Mouse (Mus musculus): Measurements from ENCODE around the gene Tango6.

The Tango6 gene

DNA sequence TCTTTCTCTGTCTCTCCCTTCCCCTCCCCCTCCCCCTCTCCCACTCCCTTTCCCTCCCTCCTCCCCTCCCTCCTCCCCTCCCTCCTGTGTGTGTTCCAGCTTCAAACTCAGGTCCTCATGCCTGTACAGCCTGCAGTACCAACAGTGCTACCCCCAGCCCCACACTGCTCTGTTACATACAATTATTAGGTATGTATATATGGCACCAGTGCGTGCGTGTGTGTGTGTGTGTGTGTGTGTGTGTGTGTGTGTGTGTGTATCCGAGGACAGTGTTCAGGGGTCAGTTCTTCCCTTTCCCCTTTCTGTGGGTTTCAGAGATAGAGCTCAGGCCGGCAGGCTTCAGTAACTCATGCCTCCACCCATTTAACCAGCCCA is 134.3 kb downstream of the Tango6 start:
- DNase-seq (ENCODE audit: low read depth, low spot score) = no peak

DNA sequence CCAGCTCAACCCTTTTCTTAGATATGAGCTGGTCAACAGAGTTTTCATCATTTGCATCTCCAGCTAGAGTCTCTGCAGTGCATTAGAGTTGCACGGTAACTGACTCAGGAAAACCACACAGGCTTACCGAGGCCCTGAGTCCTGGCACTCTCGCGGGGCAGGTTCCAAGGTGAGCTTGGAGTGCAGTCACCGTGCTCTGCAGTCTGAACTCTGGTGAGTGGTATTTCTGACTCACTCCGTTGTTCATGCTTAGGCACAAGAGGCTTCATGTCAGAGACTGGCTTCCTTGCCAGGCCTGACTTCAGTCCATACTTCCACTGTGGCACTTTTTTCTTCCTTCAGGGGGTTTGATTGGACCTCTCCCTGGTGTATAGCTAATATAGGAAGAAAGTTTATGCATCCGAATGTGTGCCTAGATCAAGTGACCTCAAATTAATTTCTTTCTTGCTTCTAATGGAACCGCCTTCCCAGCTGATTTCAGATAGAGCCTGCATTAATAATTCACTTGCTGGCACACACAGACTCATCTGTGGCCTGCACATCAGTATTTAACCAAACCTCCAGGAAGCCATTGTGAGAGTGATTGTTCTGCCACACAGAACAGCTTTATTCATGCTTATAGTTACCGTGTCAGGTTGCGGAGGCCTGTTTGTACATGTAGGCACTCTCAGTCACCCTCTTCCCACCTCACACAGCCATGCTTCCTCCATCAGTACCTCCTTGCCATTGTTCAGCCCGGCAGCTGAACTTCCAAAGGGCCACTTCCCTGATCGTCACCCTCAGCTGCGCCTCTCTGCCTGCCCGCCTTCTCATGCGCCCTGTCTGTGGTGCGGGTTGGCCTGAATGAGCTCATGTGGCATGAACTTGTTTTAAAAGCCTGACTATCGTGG is 136.0 kb downstream of the Tango6 start:
- no peak for DNase-seq (ENCODE audit: low read depth, low spot score)

DNA sequence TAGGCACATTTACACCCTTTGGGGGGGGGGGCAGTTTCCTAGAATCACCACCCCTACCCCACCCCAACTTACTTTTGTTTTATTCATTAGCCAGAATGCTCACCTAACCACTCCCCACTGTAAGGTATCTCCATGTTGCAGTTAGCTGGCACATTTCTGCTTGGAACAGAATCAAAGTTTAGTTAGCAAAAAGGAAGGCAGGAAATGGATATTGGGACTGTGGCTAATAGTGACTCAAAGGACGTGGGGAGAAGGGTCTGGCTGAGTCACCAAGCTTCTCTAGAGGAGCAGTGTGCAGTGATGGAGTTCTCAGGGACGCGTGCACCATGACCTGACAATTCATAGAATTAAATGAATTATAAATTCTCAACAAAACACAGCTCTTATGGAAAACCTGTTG is 136.7 kb downstream of the Tango6 start:
- DNase-seq (ENCODE audit: low read depth, low spot score) = no peak

DNA sequence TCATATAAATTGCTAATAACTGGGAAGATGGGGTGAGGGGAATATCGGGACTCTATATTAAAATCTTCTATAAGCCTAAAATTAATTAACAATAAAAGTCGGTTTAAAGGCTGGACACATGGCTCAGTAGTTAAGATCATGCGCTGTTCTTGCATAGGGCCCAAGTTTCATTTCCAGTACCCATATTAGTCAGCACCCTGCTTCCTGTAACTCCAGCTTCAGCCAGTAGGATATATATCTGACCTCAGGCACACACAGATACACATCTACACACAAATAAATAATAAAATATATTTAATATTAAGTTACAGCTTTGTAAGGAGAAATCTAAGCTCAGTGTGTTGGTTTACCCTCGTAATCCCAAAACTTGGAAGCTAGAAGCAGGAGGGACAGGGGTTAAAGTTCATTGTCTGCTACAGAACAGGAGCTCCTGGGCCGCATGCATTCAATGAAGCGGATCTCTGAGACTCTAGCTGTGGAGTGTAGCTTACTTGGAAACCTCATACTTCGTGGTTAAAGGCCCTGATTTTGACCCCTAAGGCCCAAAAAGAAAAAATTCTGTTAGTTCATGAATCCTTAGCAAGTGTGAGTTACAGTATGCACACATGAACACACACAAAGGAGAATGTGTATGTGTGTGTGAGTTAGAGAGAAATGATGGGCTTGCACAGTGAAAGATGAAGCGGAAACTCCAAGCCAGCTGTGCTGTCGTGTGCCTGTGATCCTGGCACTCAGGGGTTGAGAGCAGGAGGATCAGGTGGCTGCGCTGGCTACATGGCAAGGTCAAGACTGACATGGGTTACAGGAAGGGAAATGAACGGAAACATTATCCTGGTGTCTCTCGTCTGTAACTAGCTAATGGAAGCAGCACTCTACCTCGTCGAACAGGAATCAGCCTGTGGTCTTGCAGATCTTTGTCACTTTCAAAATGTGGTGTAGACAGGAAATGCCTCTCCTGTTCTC is 138.0 kb downstream of the Tango6 start:
- DNase-seq (ENCODE audit: low read depth, low spot score) = no peak

DNA sequence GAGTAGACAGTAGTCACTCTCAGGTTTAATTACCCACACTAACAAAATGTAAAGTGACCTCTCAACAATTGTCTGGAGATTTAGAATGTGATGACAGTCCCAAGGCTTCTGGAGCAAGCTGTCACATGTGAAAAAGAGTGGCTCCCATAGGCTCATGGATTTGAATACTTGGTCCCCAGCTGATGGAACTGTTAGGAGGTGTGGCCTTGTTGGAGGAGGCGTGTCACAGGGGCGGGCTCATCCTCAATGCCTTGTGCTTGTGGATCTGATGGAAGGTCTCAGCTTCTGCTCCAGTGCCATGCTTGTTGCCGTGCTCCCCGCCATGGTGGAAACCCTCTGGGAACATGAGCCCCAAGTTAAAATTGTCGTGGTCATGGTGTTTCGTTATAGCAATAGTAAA is 146.1 kb downstream of the Tango6 start:
- DNase-seq (ENCODE audit: low read depth, low spot score) = no peak

DNA sequence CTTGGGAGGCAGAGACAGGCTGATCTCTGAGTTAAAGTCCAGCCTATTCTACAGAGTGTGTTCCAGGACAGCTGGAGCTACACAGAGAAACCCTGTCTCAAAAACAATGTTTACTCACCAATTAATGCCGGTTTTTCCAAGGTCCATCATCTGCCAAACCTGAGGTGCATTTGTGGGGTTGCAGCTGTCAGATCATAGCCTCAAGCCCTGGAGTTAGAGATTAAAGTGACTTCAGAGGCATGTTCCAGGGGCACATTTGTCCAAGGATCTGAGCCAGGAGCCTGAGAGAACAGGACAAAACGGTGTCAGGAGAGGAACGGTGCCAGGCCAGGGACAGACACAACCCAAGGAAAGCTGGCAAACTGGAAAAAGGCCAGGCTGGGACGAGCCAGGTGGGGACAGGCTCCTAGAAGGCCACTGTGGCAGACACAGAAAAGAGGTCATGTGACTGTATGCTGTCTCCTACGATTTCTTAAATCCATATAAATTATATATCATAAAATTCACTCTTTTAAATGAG is 146.7 kb downstream of the Tango6 start:
- DNase-seq (ENCODE audit: low read depth, low spot score) = no peak

DNA sequence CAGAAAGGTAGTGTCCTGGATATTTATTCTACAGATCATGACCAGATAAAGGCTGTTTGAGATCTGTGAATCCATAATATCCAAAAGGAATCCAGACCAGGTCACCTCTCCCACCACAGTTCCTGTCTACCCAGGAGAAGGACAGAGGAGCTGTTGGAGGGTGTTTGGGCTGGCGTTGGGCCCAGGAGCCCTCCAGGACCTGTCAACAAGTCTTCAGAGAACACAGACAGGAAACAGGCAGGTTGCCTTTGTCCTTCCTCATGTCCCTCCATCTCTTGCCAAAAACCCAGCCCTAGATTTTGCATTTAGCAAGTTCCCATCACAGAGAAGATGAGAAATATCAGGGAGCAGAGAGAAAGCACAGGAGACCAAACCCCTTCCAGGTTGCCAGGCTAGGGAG is 152.0 kb downstream of the Tango6 start:
- DNase-seq (ENCODE audit: low read depth, low spot score) = no peak

DNA sequence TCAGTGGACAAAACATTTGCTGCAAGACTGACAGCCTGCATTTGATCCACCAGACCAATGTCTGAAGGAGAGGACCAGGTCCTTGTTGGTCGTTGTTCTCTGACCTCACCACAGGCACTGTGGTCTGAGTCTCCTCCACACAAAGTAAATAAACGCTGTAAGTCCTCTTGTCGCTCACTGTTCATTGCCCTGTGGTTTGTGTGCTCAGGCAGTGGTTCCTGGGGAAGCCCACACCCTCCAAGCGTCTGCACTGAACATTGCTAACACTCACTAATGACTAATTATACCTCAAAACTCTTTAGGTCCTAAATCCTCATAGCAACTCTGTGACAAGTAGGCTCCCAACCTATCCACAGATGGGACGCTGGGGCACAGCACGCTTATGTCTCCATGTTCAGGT is 153.7 kb downstream of the Tango6 start:
- DNase-seq (ENCODE audit: low read depth, low spot score) = no peak

DNA sequence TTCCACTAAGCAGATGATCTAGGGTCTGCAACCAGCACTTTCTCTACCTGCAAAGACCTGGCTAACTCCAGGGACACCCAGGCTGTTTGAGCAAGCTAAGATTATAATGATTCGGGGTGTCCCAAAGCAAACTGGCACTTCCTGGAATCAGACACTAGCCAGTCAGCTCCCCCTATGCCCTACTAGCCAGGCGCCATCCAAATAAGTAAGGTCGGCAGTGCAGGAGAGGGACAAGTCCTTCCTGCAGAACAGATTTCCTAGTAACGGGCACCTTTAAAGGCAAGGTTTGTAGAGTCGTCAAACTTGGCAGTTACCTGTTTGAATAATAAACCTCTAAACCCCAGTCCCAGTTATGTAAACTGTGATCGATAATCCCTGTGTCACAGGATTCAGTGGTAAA is 155.9 kb downstream of the Tango6 start:
- DNase-seq (ENCODE audit: low read depth, low spot score) = no peak

DNA sequence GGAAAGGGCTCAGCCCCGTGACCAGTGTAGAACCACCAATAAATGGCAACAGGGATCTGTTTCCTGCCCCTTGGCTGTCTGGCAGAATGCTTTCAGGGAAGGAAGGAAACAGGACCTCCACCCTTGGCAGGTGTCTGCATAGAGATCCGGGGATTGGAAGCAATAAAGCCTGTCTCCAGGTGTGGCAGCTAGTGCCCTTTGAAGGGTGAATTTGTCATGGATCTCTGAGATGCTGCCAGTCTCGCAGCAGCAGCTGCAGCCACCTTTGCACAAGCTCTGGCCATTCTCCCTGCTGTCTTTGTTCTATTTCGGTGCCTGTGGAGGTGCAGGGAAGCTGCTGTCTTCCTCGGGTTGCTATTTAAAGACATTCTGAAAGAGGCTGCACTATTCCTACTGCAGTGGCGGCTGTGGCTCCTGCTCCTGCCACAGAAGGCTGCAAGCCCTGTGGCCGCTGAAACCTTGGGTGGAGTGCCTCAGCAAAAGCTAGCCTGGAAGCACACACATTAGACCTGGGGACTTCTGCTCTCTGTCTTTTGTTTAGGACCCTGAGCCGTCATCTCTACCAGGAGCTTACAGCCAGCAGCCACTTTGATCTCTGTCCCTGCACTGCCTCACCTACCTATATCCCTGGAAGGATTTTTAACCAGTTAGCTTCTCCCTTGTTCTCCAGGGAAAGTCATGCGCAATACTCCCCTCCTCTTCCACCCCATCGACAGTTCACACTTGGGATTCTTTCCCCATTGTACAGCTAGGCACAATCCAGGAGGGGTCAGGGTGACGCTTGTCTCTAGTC is 156.5 kb downstream of the Tango6 start:
- DNase-seq (ENCODE audit: low read depth, low spot score) = no peak

DNA sequence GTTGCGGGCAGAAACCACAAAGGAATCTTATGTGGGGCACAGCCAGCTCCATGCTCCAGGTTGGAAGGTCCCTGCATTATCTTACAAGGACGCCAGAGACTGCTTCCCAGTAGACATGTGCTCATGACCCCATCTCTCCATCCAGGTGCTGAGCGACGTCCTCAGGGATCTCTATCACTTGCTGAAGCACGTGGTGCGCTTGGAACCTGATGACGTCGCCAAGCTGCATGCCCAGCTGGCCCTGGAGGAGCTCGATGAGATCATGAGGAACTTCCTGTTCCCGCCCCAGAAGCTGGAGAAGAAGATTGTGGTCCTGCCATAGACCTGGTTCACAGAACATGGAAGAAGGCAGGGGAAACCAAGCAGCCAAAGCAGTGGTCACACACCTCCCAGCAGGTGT is 167.2 kb downstream of the Tango6 start:
- no peak for DNase-seq (ENCODE audit: low read depth, low spot score)

DNA sequence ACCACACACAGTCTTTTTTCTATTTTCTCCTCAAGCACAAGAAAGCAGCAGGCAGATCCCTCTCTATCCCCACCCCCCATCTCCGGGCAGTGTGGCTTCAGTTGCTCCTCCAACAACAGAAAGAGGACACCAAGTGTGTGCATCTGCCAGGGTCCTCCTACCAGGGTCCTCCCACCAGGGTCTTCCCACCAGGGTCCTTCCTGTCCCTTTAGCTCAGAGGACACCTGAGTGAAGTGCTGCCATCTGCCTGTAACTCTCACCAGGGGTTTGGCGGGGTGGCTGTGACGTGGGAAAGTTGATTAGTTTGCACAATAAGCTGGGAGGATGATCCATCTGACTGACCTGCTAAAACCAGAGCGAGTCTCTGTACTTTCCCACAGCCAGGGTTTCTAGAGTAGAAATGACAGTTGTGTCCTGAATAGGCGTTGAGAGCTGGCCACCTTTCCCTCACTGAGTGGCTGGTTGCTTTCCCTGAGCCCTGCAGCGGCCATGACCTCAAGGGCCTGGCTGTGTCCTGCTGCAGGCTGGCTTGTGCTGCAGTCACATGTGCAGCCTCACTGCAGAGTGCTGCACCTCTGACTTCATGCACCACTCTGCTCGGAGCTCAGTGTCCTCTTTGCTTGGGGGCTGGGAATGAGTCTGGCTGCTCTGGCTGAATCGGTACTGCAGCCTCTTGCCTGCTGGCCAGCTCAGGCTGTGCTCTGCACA is 171.8 kb downstream of the Tango6 start:
- DNase-seq (ENCODE audit: low read depth, low spot score) = no peak

DNA sequence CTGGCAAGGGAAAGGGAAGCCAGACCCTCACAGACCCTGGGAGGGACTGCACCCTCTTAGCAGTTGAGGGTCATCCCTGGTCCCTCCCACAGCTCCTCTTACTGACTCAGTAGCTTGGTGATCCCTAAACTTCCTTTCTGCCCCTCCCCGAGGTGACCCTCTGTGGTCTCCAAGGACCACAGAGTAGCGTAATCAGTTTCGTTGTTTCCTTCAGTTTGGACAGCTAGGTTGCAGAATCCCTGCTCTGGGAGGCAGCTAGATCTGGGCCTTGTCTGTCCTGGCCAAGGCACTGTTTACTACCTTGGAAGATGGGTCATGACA is 172.3 kb downstream of the Tango6 start:
- no peak for DNase-seq (ENCODE audit: low read depth, low spot score)

DNA sequence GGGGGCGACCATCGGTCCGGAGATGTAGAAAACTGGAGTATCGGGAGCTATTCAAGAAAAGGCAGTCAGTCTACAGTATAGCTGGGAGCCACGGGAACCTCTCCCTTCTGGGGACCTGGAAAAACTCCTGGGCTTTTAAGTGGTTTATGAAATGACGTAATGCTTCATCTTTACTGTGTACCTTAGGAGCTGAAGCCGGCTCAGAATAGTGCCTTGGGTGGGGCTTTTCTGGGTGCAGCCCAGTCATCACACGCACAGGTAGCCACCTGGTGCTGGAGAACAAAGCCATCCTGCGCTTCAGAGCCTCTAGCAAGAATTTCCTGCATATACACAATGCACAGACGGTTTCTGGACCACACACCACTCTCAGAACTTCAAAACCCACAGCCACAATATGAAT is 180.0 kb downstream of the Tango6 start:
- DNase-seq (ENCODE audit: low read depth, low spot score) = no peak

DNA sequence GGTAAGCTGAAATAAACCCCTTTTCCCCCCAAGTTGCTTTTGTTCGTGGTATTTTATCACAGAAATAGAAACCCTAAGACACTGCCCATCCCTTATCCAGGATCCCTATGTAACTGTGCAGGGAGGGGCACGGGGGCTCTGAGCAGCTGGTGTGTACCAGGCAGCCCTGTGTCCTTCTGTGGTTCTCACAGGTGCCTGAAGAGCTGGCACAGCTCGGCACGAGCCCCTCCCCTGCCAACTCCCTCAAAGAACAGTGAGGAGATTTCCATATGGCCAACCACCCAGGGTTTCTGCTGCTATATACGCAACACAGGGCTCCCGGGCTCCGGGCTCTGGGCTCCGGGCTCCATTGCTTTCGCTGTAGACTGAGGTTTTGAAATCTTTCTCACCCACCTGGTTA is 182.5 kb downstream of the Tango6 start:
- DNase-seq (ENCODE audit: low read depth, low spot score) = no peak

DNA sequence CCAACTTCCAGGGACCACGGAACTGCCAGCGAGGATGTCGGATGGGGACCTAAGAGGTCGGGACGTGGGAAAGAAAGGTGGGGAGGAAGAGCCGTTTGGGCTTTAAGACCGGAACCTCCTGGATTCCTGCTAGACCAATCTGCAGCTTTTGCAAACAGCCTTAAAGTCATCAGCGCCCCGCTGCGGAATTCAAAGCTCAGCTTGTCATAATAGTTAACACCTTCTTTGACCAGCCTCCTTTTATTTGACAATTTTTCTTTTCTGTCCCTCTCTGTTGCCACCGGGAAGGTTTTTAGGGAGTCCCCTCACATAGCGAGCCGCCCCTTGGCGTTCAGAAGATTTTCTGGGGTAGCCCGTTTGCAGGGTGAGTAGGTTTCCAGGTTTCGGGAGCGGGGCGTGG is 187.2 kb downstream of the Tango6 start, which contains the start of gene Has3:
Gene Has3, plus strand, starts transcription at position 192 of the 400 bp plus-strand sequence.
- DNase-seq (ENCODE audit: low read depth, low spot score) = peak; percentile 24

DNA sequence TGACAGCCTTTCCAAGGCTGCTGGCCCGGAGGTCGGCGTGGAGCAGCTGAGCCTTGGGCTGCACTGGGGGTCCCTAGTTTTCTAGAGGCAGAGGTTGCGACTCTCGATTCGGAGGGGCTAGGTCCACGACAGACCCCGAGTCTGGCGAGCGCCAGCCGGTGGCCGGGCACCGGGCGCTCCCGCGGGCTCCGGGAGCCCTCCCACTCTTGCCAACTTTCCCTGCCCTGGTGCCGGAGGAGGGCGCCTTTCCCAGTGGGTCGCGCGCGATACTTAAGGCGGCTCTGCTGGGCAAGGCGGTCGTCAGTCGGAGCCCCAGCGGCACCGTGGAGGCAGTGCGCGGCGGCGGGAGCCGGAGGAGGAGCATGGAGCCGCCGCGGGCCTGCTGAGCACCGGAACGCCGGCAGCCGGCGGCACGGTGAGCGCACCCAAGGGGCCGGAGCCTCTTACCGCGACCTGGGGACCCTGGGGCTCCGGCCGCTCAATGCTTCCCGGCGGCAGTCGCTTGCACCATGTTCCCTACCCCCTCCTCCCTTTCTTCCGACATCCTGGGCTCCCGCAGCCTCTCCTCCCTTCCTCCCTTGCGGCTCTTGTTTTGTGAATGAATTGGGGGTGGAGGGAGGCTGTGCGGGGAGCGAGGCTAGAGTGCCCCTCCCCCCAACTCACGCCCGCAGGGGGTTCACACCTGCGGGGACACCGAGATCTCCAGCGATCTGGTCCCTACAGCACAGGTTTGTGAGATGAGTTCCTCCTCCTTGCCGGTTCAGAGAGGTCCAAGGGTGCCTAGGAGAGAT is 187.9 kb downstream of the Tango6 start:
- peak; percentile 62 for DNase-seq (ENCODE audit: low read depth, low spot score)

DNA sequence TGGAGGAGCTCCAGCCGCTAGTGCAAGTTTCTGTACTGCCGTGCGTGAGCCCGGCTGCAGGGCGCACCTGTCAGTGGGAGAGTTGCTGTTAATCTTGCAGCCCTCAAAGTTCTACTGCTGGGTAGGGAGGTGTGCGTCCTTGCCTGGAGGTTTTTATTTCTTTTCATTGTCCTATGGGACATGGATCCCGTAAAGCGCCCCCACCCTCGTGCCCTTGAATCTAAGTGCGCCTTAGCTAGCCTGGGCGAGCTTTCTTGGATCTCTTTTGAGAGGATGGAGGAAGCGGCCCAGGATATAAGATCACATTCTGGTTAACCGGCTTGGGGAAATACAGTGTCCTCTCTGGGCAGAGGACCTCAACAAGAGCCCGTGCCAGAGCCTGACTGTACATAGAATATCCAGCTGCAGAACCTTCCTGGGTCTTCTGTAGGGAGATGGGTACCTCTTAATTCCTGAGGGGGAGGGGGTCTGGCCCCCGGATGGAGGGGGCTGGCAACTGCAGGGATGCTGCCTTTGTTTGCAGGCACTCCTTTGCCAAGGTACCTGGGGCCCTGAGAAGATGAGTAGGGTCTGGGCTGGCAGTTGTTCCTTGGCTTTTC is 188.6 kb downstream of the Tango6 start:
- no peak for DNase-seq (ENCODE audit: low read depth, low spot score)

DNA sequence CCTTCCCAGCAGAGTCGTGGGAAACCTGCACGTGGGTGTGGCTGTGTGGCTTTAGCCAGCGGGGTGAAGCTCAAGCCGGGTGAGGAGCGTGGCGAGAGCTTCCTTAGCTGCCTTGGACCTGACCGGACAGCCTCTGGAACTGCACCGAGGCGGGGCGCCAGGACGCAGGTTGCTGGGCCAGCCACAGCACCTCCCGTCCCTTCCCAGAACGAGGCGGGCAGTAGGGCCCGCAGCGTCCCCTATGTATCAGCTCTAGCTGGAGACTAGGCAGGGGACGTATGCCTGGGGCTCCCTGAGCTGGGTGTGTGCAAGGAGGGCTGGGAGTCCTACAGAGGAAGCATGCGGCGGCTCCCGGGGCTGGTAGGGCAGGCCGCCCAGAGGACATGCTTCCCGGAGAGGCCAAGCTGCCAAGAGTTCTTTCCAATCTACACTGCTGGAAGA is 189.1 kb downstream of the Tango6 start:
- peak; percentile 51 for DNase-seq (ENCODE audit: low read depth, low spot score)
